Comparison of ENCODE assay signal across 20 mouse cellular contexts in genomic region chr19:53355065-53355464, GRCm38 (mm10). TPM values are rescaled to one million over a fixed set of nuclear protein-coding genes. Genes with fewer than 3 reads are reported as not detected.
DNase-seq lines count a peak whose midpoint lies in the region; ATAC-seq lines count a peak whose summit lies in the region.
"Had no signal": no experiment of that assay in that cellular context is flagged by ENCODE, and none has a peak within 500 bp of the region (broad histone marks: within the 10 kb centered on the region; RNA-seq: fewer than 3 reads in every experiment).

No protein-coding gene starts in this region.

- peaks cover 14% of the 10 kb centered on the region for H3K4me1 ChIP-seq in forebrain, embryonic 14.5 days (ENCODE audit: control insufficient read depth, insufficient read depth, low read length)
- H3K4me1 ChIP-seq in forebrain, embryonic 12.5 days: peaks cover 19% of the 10 kb centered on the region
- peaks cover 5% of the 10 kb centered on the region; the same call in 1 of the 2 replicates for H3K4me1 ChIP-seq in intestine, embryonic 16.5 days (ENCODE audit: control insufficient read depth, insufficient read depth, low read length)

- H3K36me3 ChIP-seq in forebrain, embryonic 14.5 days (ENCODE audit: control insufficient read depth, insufficient read depth, low read length): peaks cover 18% of the 10 kb centered on the region; the same call in 1 of the 2 replicates
- peaks cover 17% of the 10 kb centered on the region for H3K36me3 ChIP-seq in forebrain, embryonic 12.5 days (replicated peaks)
- no peaks in the 10 kb centered on the region; the same call in 1 of the 2 replicates for H3K36me3 ChIP-seq in intestine, embryonic 16.5 days (ENCODE audit: control insufficient read depth, insufficient read depth, low read length)

- H3K27ac ChIP-seq in forebrain, embryonic 14.5 days (ENCODE audit: low read depth, low read length): peak overlapping the region; percentile 2; the same call in 1 of the 2 replicates
- H3K27ac ChIP-seq in forebrain, embryonic 12.5 days: no peak overlapping the region
- H3K27ac ChIP-seq in intestine, embryonic 16.5 days (ENCODE audit: low read length): no peak overlapping the region
- H3K27ac ChIP-seq: neural tube, embryonic 12.5 days had no signal

- H3K27me3 ChIP-seq in forebrain, embryonic 14.5 days (replicated peaks; ENCODE audit: control insufficient read depth, insufficient read depth, low read length): no peaks in the 10 kb centered on the region
- no peaks in the 10 kb centered on the region for H3K27me3 ChIP-seq in forebrain, embryonic 12.5 days
- no peaks in the 10 kb centered on the region for H3K27me3 ChIP-seq in intestine, embryonic 16.5 days (replicated peaks; ENCODE audit: control insufficient read depth, insufficient read depth, low read length)
- H3K27me3 ChIP-seq: neural tube, embryonic 12.5 days had no signal

- H3K4me2 ChIP-seq in forebrain, embryonic 14.5 days (ENCODE audit: low read length): no peak overlapping the region
- no peak overlapping the region for H3K4me2 ChIP-seq in forebrain, embryonic 12.5 days
- H3K4me2 ChIP-seq in intestine, embryonic 16.5 days (ENCODE audit: low read depth, low read length): no peak overlapping the region
- H3K4me2 ChIP-seq: heart, embryonic 11.5 days; neural tube, embryonic 12.5 days had no signal

- H3K9me3 ChIP-seq in forebrain, embryonic 14.5 days (replicated peaks; ENCODE audit: control insufficient read depth, low read length): no peaks in the 10 kb centered on the region
- no peaks in the 10 kb centered on the region for H3K9me3 ChIP-seq in forebrain, embryonic 12.5 days
- no peaks in the 10 kb centered on the region for H3K9me3 ChIP-seq in intestine, embryonic 16.5 days (ENCODE audit: control insufficient read depth, low read length)
- H3K9me3 ChIP-seq: neural tube, embryonic 12.5 days had no signal

- 74% methylated on average over 16 of the region's 16 CpGs for WGBS in forebrain, embryonic 14.5 days
- WGBS in forebrain, embryonic 12.5 days: 79% methylated on average over 16 of the region's 16 CpGs
- 85% methylated on average over 16 of the region's 16 CpGs for WGBS in intestine, embryonic 16.5 days

- no peak overlapping the region for H3K4me3 ChIP-seq in forebrain, embryonic 14.5 days (ENCODE audit: low read depth, low read length)
- no peak overlapping the region for H3K4me3 ChIP-seq in forebrain, embryonic 12.5 days (replicated peaks)
- no peak overlapping the region for H3K4me3 ChIP-seq in intestine, embryonic 16.5 days (ENCODE audit: low read length)
- H3K4me3 ChIP-seq: neural tube, embryonic 12.5 days had no signal

- ATAC-seq in forebrain, embryonic 14.5 days: no peak
- no peak for ATAC-seq in forebrain, embryonic 12.5 days (ENCODE audit: low FRiP score)
- no peak for ATAC-seq in intestine, embryonic 16.5 days

- DNase-seq in forebrain, embryonic 14.5 days (ENCODE audit: low spot score): no peak
- peak; percentile 48 to 62 for DNase-seq in right cerebral cortex, adult 2 months (ENCODE audit: low spot score in 2 of 2)
- no peak for DNase-seq in right cerebral cortex, postnatal 14 days
- peak; percentile 63 to 69 for DNase-seq in cerebellum, postnatal 25 days
- no peak for DNase-seq in thymus, postnatal 10 days (ENCODE audit: low spot score in 2 of 2)
- DNase-seq: adrenal gland, adult 8-10 months; gastrocnemius, postnatal 36 days; heart, postnatal 14 days; kidney, adult 2 months; kidney, postnatal 14 days; lung, adult 18-20 months; lung, postnatal 36 days; thymus, postnatal 14 days had no signal

- no peak overlapping the region for H3K9ac ChIP-seq in forebrain, embryonic 14.5 days (ENCODE audit: low read length)
- H3K9ac ChIP-seq in forebrain, embryonic 12.5 days: no peak overlapping the region
- H3K9ac ChIP-seq in intestine, embryonic 16.5 days (ENCODE audit: low read depth, low read length): no peak overlapping the region
- H3K9ac ChIP-seq: neural tube, embryonic 12.5 days had no signal

RNA-seq across cellular contexts. Expression of gene Gm10197, which starts 16.5 kb away (rescaled TPM):
- polyA plus RNA-seq in forebrain, embryonic 14.5 days (2014; fragmentation: Nextera tagmentation; extraction: Ambion mirVana): 7.2 TPM in 1 of 2 replicates, not detected in the other
- polyA plus RNA-seq in forebrain, embryonic 12.5 days (2016; fragmentation: Nextera tagmentation; extraction: Ambion mirVana): 1.7 TPM in 1 of 2 replicates, not detected in the other
- polyA plus RNA-seq in intestine, embryonic 16.5 days (2015; fragmentation: Nextera tagmentation; extraction: Ambion mirVana): not detected in 2 replicates
- polyA plus RNA-seq: embryonic facial prominence, embryonic 14.5 days; kidney, adult 2 months; liver, adult 2 months; neural tube, embryonic 12.5 days; stomach, embryonic 16.5 days had no signal

RNA-seq across cellular contexts. Expression of gene Smndc1, which starts 35.3 kb away (rescaled TPM):
- polyA plus RNA-seq in forebrain, embryonic 14.5 days (2014; fragmentation: Nextera tagmentation; extraction: Ambion mirVana): 41.5 and 44.5 TPM in 2 replicates
- 45.4 and 49.6 TPM in 2 replicates for polyA plus RNA-seq in forebrain, embryonic 12.5 days (2016; fragmentation: Nextera tagmentation; extraction: Ambion mirVana)
- 36.3 and 40.5 TPM in 2 replicates for polyA plus RNA-seq in intestine, embryonic 16.5 days (2015; fragmentation: Nextera tagmentation; extraction: Ambion mirVana)

RNA-seq across cellular contexts. Expression of gene Mxi1, which starts 44.7 kb away (rescaled TPM):
- polyA plus RNA-seq in forebrain, embryonic 14.5 days (2014; fragmentation: Nextera tagmentation; extraction: Ambion mirVana): 27.6 and 41.0 TPM in 2 replicates
- polyA plus RNA-seq in forebrain, embryonic 12.5 days (2016; fragmentation: Nextera tagmentation; extraction: Ambion mirVana): 54.8 and 62.4 TPM in 2 replicates
- polyA plus RNA-seq in intestine, embryonic 16.5 days (2015; fragmentation: Nextera tagmentation; extraction: Ambion mirVana): 10.3 and 12.9 TPM in 2 replicates

Comparison
In these comparisons a context has a peak if more than half of its experiments do, and no peak if none do; other contexts are left out.
1. DNase-seq: peak in right cerebral cortex, adult 2 months (2 of 2) and cerebellum, postnatal 25 days (2 of 2); none in forebrain, embryonic 14.5 days (single experiment), right cerebral cortex, postnatal 14 days (single experiment) and thymus, postnatal 10 days (0 of 2).